Mouse (Mus musculus): Measurements from ENCODE around the gene a. TPM values are rescaled to one million over a fixed set of nuclear protein-coding genes. Genes with fewer than 3 reads are reported as not detected.

a gene
- total and polyA plus RNA-seq, 3 experiments, result not detected

GRCm38 (mm10) chr2:154764828-154765497 is 26.2 kb upstream of the a start:
- peak; percentile 30 for TF ChIP-seq CTCF (IDR thresholded peaks at IDR 0.05)
- no peak for TF ChIP-seq EP300 (IDR thresholded peaks at IDR 0.05; ENCODE audit: insufficient read depth, low read depth, low read length)
- H3K9ac ChIP-seq (ENCODE audit: low read depth, low read length), result no peak overlapping the region
- no peaks in the 10 kb centered on the region for H3K4me1 ChIP-seq (ENCODE audit: control insufficient read depth, insufficient read depth, low read length)

GRCm38 (mm10) chr2:154765554-154766008 is 25.6 kb upstream of the a start:
- H3K27ac ChIP-seq, result no peak overlapping the region
- intact Hi-C loops (cut with DNase I), result no loop called here

More at GRCm38 (mm10) chr2:154764828-154765497, 26.2 kb upstream of the a start:
- WGBS, result 81% methylated on average over 9 of the region's 9 CpGs
- no peak overlapping the region for H3K4me3 ChIP-seq
- no peaks in the 10 kb centered on the region for H3K27me3 ChIP-seq (ENCODE audit: control insufficient read depth, insufficient read depth, low read length)
- DNase-seq, result no peak
- no peaks in the 10 kb centered on the region for H3K79me2 ChIP-seq (replicated peaks; ENCODE audit: control insufficient read depth, insufficient read depth, low read length)
- intact Hi-C loops (cut with DNase I), result no loop called here
- no peak overlapping the region for H3K27ac ChIP-seq
- H3K36me3 ChIP-seq (ENCODE audit: control insufficient read depth, insufficient read depth, low read length), result no peaks in the 10 kb centered on the region

GRCm38 (mm10) chr2:154767051-154767450 is 24.2 kb upstream of the a start:
- WGBS, result 80% methylated on average over 6 of the region's 6 CpGs
- no peak for DNase-seq
- H3K27ac ChIP-seq, result no peak overlapping the region
- TF ChIP-seq CTCF (IDR thresholded peaks at IDR 0.05) (no peak), POLR2A (IDR thresholded peaks at IDR 0.05; ENCODE audit: insufficient read depth, low read depth, low read length) (no peak), EP300 (IDR thresholded peaks at IDR 0.05; ENCODE audit: insufficient read depth, low read depth, low read length) (no peak)
- intact Hi-C loops (cut with DNase I), result no loop called here
- no peaks in the 10 kb centered on the region for H3K36me3 ChIP-seq (ENCODE audit: control insufficient read depth, insufficient read depth, low read length)
- H3K4me3 ChIP-seq, result no peak overlapping the region
- no peaks in the 10 kb centered on the region for H3K27me3 ChIP-seq (ENCODE audit: control insufficient read depth, insufficient read depth, low read length)
- H3K4me1 ChIP-seq (ENCODE audit: control insufficient read depth, insufficient read depth, low read length), result no peaks in the 10 kb centered on the region
- H3K9ac ChIP-seq (ENCODE audit: low read depth, low read length), result no peak overlapping the region
- no peaks in the 10 kb centered on the region for H3K79me2 ChIP-seq (replicated peaks; ENCODE audit: control insufficient read depth, insufficient read depth, low read length)

More at GRCm38 (mm10) chr2:154765554-154766008, 25.6 kb upstream of the a start:
- Histone ChIP-seq H3K9ac (ENCODE audit: low read depth, low read length) (no peak overlapping the region), H3K79me2 (replicated peaks; ENCODE audit: control insufficient read depth, insufficient read depth, low read length) (no peaks in the 10 kb centered on the region), H3K4me3 (no peak overlapping the region), H3K36me3 (ENCODE audit: control insufficient read depth, insufficient read depth, low read length) (no peaks in the 10 kb centered on the region), H3K4me1 (ENCODE audit: control insufficient read depth, insufficient read depth, low read length) (no peaks in the 10 kb centered on the region), H3K27me3 (ENCODE audit: control insufficient read depth, insufficient read depth, low read length) (no peaks in the 10 kb centered on the region)
- DNase-seq, result peak in 1 of 2 experiments; percentile 17
- 45% methylated on average over 8 of the region's 8 CpGs for WGBS
- no peak for TF ChIP-seq EP300 (IDR thresholded peaks at IDR 0.05; ENCODE audit: insufficient read depth, low read depth, low read length)
- no peak for TF ChIP-seq POLR2A (IDR thresholded peaks at IDR 0.05; ENCODE audit: insufficient read depth, low read depth, low read length)
- TF ChIP-seq CTCF (IDR thresholded peaks at IDR 0.05), result no peak

- Histone ChIP-seq H3K9ac (ENCODE audit: low read depth, low read length) (no peak within 1 kb of the TSS), H3K79me2 (replicated peaks; ENCODE audit: control insufficient read depth, insufficient read depth, low read length) (no peaks in the 10 kb centered on the region), H3K36me3 (ENCODE audit: control insufficient read depth, insufficient read depth, low read length) (no peaks in the 10 kb centered on the region), H3K27ac (no peak within 1 kb of the TSS), H3K4me1 (ENCODE audit: control insufficient read depth, insufficient read depth, low read length) (no peaks in the 10 kb centered on the region), H3K27me3 (ENCODE audit: control insufficient read depth, insufficient read depth, low read length) (no peaks in the 10 kb centered on the region), H3K4me3 (no peak within 1 kb of the TSS)
- TF ChIP-seq CTCF (IDR thresholded peaks at IDR 0.05) (no peak), EP300 (IDR thresholded peaks at IDR 0.05; ENCODE audit: insufficient read depth, low read depth, low read length) (no peak), POLR2A (IDR thresholded peaks at IDR 0.05; ENCODE audit: insufficient read depth, low read depth, low read length) (no peak)
- no peak for DNase-seq
- intact Hi-C loops (cut with DNase I), result no loop called here
Measured at GRCm38 (mm10) chr2:154769930-154770329, 21.3 kb upstream of the a start, which contains the start of gene Gm14214. Gene Gm14214 (minus strand): TSS chr2:154770030.

- 77% methylated on average over 8 of the region's 8 CpGs for WGBS
- H3K36me3 ChIP-seq (ENCODE audit: control insufficient read depth, insufficient read depth, low read length), result no peaks in the 10 kb centered on the region
- DNase-seq, result no peak
- intact Hi-C loops (cut with DNase I), result no loop called here
- H3K4me3 ChIP-seq, result no peak overlapping the region
- H3K4me1 ChIP-seq (ENCODE audit: control insufficient read depth, insufficient read depth, low read length), result no peaks in the 10 kb centered on the region
- TF ChIP-seq POLR2A (IDR thresholded peaks at IDR 0.05; ENCODE audit: insufficient read depth, low read depth, low read length), result no peak
- TF ChIP-seq CTCF (IDR thresholded peaks at IDR 0.05), result no peak
- TF ChIP-seq EP300 (IDR thresholded peaks at IDR 0.05; ENCODE audit: insufficient read depth, low read depth, low read length), result no peak
- no peaks in the 10 kb centered on the region for H3K27me3 ChIP-seq (ENCODE audit: control insufficient read depth, insufficient read depth, low read length)
- no peaks in the 10 kb centered on the region for H3K79me2 ChIP-seq (replicated peaks; ENCODE audit: control insufficient read depth, insufficient read depth, low read length)
- no peak overlapping the region for H3K27ac ChIP-seq
- no peak overlapping the region for H3K9ac ChIP-seq (ENCODE audit: low read depth, low read length)
Measured at GRCm38 (mm10) chr2:154771604-154772003, 19.6 kb upstream of the a start.

- WGBS, result 86% methylated on average over 1 of the region's 1 CpGs
Measured at GRCm38 (mm10) chr2:154774032-154774431, 17.2 kb upstream of the a start.

More at GRCm38 (mm10) chr2:154774032-154774431, 17.2 kb upstream of the a start:
- H3K79me2 ChIP-seq (replicated peaks; ENCODE audit: control insufficient read depth, insufficient read depth, low read length), result no peaks in the 10 kb centered on the region
- TF ChIP-seq EP300 (IDR thresholded peaks at IDR 0.05; ENCODE audit: insufficient read depth, low read depth, low read length) (no peak), CTCF (IDR thresholded peaks at IDR 0.05) (peak; percentile 26), POLR2A (IDR thresholded peaks at IDR 0.05; ENCODE audit: insufficient read depth, low read depth, low read length) (no peak)
- no peaks in the 10 kb centered on the region for H3K36me3 ChIP-seq (ENCODE audit: control insufficient read depth, insufficient read depth, low read length)
- H3K9ac ChIP-seq (ENCODE audit: low read depth, low read length), result no peak overlapping the region
- DNase-seq, result no peak
- H3K27me3 ChIP-seq (ENCODE audit: control insufficient read depth, insufficient read depth, low read length), result no peaks in the 10 kb centered on the region
- no peaks in the 10 kb centered on the region for H3K4me1 ChIP-seq (ENCODE audit: control insufficient read depth, insufficient read depth, low read length)
- H3K27ac ChIP-seq, result no peak overlapping the region
- intact Hi-C loops (cut with DNase I), result no loop called here
- no peak overlapping the region for H3K4me3 ChIP-seq
